Mouse (Mus musculus): ENCODE measurements around the gene Mllt10. TPM values are rescaled to one million over a fixed set of nuclear protein-coding genes. Genes with fewer than 3 reads are reported as not detected.
A peak's percentile ranks its signal among the peaks of the same experiment; 100 is the strongest.

Mllt10 gene
- total and polyA plus RNA-seq, 3 experiments, result 23.2 to 44.6 (median 42.8) TPM

DNA sequence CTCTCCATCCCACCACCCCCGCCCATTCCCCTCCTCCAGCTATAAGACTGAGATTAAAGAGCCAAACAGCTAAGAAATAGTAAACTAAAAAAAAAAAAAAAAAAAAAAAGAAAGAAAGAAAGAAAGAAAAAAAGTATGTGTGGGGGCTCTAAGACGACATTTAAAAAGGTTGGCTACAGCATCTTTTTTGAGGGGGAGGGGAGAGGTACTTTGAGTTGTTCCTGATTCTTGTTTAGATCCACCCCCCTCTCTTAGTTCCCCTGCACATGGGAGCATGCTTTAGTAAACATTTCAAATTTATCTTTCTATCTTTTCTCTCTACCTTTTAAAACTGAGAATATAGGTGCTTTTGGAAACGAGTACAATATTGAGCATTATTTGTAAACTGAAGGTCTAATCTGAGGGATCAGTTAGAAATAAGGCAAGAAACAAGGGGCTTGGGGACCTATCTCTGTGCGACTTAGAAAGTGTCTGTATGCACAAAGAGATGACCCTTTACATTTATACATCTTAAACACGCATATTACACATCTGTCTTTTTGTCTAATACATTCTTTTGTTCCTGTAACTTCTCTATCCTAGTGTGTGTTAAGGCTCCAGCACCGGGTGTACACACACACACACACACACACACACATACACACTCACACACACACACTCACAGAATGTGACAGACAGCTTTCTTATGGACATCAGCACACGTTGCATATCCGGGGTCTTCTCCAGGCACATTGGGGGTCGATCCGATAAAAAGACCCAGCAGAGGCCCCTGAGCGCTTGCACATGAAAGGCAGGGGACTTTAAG is 3.8 kb upstream of the Mllt10 start:
- DNase-seq, result no peak

DNA sequence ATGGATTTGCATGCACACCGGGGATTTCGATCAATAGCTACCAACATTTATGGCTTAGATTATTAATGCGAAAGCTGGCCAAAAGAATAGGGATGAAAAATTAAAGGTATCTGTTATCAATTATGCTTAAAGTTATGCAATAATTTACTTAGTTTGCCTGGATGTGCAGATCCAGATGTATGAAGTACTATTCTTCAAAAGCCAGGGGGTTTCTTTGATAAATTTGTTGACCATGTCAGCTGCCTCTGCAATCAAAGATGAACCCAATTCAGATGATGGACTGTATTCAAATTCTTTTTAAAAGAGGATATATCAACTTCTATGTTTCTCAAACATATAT is 3.2 kb upstream of the Mllt10 start:
- DNase-seq, result no peak

DNA sequence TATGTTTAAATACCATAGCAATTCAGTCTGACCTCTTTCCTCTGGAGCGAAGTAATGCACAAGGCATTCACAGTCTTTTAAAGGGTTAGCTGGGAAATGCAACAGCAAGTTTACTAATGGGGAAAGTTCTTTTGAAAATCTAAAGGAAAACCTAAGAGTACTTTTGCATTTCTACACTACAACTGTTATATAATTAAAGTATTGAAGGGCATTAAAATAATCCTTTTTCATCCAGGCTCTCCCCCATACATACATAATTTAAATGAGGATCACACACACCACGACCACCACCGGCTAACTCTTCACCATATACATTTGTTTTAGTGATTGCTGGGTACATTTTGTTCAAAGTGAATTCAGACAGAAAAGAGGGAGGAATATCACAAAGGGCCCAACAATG is 2.5 kb upstream of the Mllt10 start:
- no peak for DNase-seq

DNA sequence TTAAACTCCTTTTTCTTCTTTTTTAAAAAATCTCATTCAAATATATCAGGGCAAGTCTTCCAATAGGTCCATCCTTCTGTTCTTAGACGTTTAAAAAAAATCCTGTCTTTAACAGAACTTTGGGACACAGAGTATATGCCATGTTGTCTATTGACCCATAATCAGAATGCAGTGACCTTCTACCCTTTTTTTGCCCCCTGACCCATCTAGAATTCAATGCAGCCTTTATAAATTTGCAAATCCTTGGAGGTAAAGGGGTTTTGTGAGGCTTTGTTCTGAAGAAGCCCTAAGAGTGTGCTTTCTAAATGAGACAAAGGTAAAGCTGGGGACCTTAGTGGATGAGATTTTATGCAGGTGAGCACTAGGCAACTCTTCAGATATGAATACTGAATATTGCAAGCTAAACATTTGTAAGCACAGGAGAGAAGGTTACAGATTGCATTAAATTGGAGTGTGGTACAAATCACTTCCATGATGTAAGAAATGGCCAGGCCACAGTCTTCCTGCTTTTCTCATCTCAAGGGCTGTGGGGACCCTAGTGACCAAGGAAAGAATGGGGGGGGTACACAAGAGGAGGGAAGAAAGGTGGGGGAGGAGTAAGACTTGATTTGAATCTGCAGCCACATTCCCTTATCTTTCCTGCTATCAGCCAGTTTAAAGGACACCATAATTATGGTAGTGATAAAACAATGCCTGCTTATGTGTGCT is 1.6 kb upstream of the Mllt10 start:
- no peak for DNase-seq

DNA sequence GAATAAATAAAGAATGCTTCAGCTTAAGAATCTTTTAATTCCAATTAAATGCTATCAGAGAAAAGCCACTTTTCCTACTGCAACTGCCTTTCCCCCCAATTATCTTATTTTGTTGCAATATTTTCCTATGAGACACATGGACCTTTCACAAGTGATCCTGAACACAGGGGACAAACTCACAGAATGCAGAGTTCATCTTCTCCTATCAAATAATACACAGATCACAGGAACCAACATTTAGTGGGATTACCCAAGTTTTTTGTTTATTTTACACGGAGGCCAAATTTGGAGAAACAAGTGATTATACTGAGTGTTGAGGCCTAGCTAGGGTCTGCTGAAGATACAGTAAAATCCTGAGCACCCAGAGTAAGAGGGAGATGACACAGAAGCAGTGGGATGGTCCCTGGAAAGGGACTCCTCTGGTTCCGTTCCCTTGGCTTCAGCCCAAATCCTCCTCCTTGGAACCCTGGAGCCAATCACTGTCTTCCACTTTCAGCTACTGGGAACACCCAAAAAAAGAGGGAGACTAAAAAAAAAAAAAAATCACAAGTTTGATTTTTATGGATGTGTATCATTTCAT is 996 bp upstream of the Mllt10 start:
- DNase-seq, result peak; percentile 86

DNA sequence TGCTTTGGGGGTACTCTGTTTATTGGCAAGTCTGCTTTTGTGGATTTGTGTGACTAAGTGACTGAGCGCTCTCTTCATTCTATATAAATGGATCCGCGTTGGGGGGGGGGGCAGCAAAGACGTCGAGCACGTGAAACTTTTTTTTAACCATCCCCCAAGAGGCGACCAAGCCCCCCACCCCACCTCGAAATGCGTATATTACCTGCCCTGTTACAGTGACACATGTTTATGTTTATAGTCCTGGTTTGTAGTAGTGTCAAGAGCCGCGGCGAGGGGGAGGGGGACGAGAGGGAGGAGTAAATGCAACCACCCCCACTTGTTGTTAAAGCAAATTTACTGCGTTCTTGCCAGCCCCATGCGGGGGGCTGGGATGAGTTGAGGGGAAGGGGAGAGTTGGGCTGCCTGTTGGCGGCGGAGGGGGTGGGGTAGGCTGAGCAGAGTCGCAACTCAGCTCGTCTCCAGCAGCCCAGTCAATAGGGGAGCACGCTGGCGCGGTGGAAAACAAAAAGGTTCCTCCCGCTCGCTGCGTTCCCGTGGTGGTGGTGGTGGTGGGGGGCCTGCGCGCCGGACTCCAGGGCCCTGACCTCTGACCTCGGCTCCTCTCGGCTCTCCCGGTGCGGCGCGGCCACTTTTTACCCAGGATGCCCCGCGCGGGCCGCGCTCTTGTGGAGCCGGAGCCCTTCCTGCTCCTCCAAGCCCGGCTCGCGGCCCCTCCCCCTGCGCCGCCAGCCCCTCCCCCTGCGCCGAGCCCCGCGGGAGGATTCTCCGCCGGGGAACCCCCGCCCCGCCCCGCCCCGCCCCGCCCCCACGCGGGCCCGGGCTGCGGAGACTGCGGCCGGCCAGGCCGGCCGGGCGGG is 1.1 kb downstream of the Mllt10 start:
- DNase-seq, result peak; percentile 99

DNA sequence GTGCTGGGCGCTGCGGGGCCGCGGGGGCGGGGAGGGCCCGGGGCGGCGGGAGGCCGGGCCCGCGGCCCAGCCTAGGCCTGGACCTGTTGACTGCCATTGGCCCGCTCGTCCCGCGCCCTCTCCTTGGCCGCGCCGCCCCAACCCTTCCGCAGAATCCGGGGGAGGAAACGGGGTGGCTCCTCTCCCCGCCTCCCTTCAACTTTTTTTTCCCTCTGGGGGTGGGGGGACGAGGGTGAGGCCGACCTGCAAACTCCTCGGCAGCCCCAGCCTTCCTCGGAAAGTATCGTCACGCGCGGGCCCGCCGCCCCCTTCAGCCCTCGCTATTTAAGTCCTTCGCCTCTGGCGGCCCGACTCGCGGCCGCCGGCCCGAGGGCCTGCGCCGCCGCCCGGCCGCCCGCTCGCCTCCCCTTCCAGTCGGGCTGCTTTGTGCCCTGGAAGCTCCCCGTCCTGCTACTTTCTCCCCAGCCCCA is 1.8 kb downstream of the Mllt10 start:
- peak; percentile 100 for DNase-seq

DNA sequence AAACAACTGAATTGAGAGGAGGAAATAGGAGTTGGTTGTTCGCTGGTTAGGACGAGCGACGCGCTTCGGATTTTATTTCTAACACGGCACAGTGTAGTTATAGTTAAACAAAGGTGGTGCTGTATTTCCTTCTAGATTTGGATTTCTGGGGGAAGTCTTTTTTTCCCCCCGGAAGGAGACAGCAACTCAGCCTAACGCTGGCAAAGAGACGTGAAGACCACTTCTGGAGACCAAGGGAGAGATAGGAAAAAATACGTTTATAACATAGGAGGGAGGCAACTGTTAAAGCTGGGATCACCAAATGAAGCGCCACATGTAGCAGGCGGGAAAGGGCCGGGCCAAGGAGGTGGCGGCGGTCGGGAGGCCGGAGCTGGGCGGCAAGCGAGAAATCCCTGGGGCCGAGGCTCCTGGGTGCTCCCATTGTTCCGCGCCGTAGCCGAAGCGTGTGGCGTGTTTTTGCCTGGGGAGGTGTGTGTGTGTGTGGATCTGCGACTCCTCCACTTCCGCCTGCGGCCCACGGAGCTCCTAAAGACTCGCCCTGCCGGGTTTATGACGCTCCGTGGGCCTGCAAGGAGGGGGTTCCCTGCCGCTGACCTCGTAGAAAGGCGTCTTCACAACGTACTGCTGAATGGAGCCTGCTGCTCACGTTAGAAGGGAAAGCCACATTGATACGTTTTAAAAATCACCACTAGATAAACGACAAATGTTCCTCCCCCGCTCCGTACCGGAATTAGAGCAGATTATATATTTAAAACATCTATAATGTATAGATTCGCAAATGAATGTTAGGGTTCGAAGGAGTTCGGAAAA is 2.5 kb downstream of the Mllt10 start:
- DNase-seq, result peak; percentile 85

DNA sequence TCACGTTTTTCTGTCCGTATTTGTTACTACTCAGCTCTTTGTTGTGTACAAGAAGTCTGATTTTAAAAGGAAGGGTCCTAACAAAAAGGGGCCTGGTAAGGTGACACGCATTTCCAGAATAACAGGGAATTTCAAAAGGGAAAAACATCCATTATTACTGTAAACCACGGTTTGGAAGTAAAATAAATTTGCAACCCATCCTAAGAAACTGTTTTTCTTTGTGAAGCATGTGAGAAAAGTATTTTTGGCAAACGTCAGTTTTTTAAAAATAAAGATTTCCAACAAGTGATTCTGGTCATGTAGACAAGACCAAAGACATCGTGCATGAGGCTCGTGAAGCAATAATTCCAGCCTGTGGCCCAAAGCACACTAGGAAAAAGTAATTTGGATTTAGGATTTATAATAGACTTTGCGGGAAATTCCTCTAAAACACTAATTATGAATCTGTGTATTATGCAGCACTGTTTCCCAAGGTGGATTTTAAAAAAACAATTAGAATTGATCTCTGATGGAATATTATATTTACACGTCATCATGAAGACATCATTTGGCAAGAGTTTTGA is 3.2 kb downstream of the Mllt10 start:
- DNase-seq, result no peak

DNA sequence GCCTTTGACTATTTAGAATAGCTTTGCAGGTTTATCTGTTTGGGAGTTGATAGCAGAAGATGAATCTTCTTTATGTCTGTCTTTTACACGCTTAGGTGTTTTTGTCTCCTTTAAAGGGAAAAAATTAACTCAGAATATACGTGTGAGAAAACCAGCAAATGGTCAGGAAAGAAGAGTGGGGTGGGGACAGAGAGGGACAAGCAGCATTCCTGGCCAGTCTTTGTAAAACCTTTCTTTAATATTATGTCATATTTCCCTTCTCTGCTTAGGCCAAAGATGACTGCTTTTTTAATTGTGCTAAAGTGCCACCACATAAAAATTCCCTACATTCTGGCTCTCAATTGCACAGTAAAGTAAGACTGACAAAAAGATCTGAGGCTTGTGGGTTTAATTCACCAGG is 4.0 kb downstream of the Mllt10 start:
- no peak for DNase-seq

DNA sequence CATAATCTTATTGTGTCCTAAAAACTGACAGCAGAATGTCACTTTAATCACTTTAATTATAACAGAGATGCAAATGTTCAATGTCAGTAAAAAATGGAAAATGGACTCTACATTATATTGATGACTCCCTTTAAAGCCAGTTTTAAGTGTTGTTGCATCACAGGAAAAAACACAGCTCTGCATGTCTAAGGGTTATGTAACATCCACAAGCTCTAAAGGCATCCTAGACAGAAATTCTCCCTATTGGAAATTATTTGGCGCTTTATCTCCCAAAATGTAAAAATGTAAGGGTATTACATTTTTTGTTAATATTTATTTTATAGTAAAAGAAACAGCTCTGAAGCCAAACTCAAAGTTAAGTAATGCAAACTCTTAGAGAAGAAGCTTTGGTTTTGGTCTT is 4.9 kb downstream of the Mllt10 start:
- no peak for DNase-seq

DNA sequence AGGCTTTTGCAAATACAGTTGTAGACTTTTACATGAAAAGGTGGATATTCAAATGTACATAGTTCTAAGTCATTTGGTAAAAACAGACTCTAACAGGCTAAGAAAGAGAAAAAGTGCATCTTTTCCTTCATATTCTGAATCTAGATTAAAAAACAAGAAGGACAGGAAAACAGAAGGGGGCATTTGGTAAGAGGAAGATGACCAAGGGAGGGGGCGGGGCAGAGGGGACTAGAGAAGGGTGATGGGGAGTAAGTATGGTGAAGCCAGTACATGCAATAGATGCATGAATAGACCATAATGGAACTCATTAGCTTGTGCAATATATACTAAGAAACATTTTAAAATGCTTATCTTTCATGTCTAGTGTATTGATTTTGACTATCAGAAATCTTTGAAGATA is 5.4 kb downstream of the Mllt10 start:
- no peak for DNase-seq

DNA sequence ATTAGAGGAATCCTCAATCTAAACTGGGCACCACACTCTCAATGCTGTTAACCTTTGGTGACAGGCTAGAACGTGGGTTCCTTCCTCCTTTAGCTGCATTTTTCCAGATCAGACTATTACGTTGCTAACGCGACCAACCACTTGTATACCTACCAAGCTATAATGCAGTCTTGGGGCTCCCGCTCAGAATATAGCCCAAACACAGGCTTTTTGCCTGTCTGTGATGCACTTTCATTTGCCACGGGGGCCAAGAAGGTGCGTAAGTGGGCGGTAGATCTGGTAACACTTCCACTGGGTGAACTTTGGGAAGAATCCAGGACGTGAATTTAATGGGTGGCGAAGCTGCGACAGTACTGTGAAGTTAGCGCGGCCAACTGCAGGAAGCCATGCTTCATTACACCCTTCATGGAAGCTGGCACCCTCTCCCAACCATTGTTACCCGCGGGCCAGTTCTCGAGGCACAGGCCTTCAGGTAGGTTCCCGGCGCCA is 8.8 kb downstream of the Mllt10 start:
- DNase-seq, result peak; percentile 83

DNA sequence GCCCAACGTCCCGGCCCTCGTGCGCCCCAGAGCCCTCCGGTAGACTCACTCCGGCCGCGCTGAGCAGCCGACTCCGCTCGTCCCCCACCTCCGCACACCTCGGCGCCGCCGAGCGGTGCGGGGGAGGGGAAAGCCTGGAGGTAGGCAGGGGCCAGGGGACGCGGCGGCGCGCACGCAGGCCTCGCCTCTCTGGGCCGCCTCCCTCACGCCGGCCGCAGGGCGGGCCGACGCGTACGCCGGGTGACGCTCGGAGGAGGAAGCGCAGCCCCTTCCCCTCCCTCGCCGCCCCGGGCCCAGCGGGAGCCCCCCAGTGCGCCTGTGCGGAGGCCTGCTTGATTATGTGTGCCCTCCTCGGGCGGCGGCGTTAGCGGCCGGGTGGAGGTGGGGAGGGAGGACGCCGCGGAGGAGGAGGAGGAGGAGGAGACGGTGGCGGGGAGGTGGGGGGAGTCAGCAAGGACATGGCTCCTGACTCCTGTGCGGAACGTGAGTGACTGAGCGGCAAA is 9.4 kb downstream of the Mllt10 start:
- peak; percentile 96 for DNase-seq

DNA sequence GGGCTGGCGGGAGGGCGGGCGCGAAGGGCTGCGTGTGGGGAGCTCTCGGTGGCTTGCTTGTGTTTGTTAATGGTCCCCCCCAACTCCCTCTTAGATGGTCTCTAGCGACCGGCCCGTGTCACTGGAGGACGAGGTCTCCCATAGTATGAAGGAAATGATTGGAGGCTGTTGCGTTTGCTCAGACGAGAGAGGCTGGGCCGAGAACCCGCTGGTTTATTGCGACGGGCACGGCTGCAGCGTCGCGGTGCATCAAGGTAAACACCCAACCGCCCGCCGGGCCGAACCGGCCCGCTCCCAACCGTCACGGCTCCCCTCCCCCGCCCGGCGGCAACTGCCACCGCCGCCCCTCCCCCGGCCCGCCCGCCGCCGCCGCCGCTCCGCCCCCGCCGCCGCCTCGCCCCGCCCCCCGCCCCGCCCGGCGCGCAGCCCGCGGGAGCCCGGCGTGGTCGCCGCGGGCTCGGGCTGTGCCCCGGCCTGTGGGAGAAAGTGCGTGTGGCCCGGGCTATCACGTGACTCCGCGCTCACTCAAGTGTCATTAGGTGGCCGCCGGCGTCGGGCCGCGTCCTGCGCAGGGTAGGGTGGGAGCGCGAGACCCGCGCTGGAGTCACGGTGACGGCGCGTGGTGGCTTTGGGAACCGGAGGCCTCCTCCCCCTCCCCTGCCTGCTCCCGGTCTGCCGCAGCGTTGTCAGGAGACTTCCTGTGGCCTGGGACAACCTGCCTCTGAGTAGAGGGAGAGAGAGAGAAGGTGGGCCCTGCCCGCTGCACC is 10.1 kb downstream of the Mllt10 start:
- peak; percentile 87 for DNase-seq

DNA sequence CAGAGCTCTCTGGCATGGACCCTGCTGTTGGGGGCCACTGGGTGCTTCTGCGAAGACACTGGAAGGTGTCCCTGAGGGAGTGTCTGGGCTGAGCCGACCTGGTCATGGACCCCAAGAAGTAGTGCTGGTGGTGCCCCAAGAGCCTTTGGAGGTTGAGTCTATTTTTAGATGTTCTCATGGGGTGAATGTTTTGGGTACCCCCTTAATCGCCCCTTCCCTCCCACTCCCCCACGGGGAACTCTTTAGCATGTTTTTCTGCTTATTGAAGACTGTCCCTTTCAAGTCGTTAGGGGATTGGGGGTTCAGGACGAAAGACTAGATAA is 10.6 kb downstream of the Mllt10 start:
- DNase-seq, result no peak

DNA sequence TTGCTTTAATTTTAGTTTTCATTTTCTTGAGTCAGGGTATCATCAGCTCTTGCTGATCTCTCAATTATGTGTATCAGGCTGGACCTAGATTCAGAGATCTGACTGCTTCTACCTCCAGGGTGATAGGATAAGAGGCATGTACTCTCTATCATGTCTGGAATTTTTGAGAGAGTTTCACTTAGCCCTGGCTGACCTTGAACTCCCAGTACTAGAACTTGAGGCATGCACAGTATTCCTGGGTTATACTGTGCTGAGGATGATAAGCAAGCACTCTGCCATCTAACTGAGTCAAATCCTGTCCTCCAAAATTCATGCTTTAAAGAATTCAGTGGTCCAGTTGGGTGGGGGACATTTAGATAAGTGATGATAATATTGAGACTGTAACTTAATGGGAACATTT is 11.4 kb downstream of the Mllt10 start:
- no peak for DNase-seq

DNA sequence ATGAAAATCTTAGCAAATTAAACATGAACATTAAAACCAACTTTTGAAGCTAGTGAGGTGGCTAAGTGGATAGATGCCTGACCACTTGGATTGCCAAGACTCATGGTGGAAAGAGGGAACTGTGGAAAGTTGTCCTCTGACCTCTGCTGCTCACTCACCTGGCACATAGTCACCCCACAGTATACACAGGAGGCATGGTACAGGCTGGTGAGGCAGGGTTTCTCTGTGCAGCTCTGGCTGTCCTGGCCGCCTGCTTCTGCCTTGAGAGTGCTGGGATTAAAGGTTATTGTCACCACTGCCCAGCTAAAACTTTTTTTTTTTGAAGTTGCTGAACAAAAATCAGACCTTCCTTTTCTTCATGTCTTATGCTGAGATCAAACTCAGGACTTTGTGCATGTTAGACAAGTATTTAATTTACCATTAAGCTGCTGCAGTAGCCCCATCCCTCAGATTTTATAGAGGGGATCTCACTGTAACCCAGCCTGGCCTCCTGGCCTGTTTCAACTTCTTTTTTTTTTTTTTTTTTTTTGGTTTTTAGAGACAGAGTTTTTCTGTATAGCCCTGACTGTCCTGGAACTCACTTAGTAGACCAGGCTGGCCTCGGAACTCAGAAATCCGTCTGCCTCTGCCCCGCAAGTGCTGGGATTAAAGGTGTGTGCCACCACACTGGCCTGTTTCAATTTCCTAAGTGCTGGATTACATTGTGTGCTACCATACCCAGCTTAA is 13.2 kb downstream of the Mllt10 start:
- no peak for DNase-seq

DNA sequence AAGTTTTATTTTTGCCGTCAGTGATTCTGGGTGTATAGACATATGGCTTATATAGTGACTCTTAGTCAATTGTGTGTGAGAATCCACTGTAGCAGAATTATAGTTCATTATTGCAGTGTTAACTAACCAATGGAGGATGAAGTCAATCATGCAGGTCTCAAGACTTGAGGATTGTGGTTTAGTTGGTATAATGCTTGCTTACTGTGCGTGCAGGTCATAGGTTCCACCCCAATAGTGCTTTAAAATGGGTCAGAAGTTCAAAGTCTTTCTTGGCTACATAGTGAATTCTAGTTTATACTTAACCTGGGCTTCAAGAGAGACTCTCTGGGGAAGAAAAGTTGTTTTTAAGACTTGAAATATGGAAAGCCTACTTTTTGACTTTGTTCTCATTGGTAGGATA is 16.9 kb downstream of the Mllt10 start:
- no peak for DNase-seq
